Mouse (Mus musculus): ENCODE data around the gene Tescl.

DNA sequence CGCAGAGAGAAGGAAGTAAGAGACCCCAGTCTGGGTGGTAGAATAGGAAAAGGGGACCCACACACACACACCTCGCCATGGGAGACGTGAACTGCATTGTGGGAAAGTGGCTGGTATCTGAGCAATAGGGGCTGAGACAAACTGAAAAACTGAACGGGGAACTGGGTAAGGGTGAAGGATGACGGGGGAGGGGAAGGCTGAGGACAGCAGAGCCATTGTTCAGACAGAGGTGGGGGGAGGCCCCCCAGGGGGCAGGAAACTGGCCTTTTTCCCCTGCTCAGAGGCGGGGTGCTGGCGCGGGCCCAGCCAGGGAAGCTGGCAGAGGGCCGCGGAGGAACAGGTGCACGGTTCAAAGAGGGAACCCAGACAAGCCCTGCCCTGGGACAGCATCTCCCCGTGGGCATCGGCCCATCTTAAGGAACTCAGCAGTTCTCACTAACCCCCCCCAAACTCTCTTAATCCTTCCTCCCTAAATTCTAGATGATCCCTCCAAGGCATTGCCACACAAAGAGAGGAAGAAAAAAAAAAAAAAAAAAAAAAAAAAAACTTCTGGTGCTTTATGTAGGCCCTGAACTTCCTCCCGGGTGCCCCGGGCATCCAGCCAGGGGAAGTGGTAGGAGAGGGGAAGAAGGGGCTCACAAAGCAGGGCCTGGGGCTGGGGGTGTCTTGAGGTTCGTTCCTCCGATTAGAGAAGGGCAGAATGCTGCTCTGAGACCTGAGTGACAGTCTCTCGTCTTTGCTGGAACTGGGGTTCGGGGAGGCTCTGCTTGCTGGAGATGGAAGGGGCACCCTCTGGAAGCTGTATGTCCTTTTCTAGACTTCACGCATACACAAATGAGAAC lies 40.0 kb upstream of the Tescl start:
- TF ChIP-seq POLR2A (IDR thresholded peaks at IDR 0.05; ENCODE audit: low read depth, low read length) (no peak), CTCF (IDR thresholded peaks at IDR 0.05; ENCODE audit: borderline replicate concordance, insufficient read depth, low read length) (no peak)

All from embryonic fibroblast, embryonic 13.5 days (primary cell).